Mouse (Mus musculus): ENCODE measurements around the gene Gnl3. TPM values are rescaled to one million over a fixed set of nuclear protein-coding genes. Genes with fewer than 3 reads are reported as not detected.

The Gnl3 gene
- 10 to 100 TPM; 48.8 to 54.1 TPM for total RNA-seq (2021)
- long read RNA-seq, experiment 1, transcript Gnl3-201 (15 exons, 1,947 nt) = major isoform, 8 of 19 reads
- long read RNA-seq, experiment 1, partial matches to known transcripts = 0 of 19 reads
- long read RNA-seq, experiment 1, other reads (novel, unspliced or antisense) = 10 of 19 reads
- long read RNA-seq, experiment 2, transcript Gnl3-201 (15 exons, 1,947 nt) = major isoform, 15 of 18 reads
- long read RNA-seq, experiment 2, partial matches to known transcripts = 0 of 18 reads
- long read RNA-seq, experiment 2, other reads (novel, unspliced or antisense) = 3 of 18 reads

DNA sequence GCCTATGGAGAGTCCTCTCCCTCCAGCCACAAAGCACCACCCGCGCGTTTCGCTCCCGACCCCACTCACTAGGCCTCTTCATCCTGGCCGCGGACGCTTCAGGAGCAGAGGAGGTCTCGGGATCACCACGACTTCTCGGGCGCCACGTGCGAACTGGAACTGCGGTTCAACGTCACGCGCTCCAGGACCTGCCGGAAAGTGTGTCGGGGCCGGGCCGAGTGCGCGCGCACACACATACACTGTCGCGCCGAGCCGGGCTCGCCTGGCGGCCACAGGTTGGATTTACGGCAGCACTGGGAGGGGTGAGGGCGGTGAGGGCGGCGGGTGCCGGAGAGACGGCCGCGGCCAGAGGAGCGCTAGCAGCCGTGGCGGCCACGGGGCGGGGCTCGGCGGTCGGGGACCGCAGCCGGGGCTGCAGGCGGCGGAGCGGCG, at the start of gene Gnl3, which contains the start of gene Pbrm1:
TSS of gene Gnl3 (minus strand) at position 293 of the 432 bp plus-strand sequence.
TSS of gene Pbrm1 (plus strand) at position 279 of the 432 bp plus-strand sequence.
- Histone ChIP-seq H3K4me3 (peak within 1 kb of the TSS; percentile 94), H3K27ac (peak within 1 kb of the TSS; percentile 89)
- TF ChIP-seq CTCF (conservative IDR thresholded peaks at IDR 0.05) = peak; percentile 53
- peak; percentile 95 to 96 for DNase-seq (ENCODE audit: low spot score in 2 of 2)

- Histone ChIP-seq H3K27ac (no peak overlapping the region), H3K4me3 (no peak overlapping the region)
- TF ChIP-seq CTCF (conservative IDR thresholded peaks at IDR 0.05) = peak; percentile 72
- DNase-seq (ENCODE audit: low spot score in 2 of 2) = no peak
Observed at GRCm38 (mm10) chr14:31062277-31062676, 43.3 kb upstream of the Gnl3 start.

DNA sequence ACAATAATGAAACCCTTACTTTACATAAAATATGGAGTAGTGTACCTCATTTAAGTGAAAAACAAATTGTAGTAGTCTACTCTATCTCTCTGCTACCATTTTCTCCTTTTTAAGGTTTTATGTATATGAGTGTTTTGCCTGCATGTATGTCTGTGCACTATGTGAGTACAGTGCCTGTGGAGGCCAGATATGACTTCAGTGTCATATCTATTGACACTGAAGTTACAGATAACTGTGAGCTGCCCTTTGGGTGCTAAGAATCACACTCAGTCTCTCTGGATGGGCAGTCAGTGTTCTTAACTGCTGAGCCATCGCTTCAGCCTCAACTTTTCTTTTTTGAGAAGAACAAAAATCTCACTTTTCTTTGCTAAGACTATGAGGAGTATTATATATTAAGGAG, 26.9 kb upstream of the Gnl3 start:
- TF ChIP-seq CTCF (conservative IDR thresholded peaks at IDR 0.05) = no peak
- H3K27ac ChIP-seq = no peak overlapping the region
- H3K4me3 ChIP-seq = no peak overlapping the region
- no peak for DNase-seq (ENCODE audit: low spot score in 2 of 2)

DNA sequence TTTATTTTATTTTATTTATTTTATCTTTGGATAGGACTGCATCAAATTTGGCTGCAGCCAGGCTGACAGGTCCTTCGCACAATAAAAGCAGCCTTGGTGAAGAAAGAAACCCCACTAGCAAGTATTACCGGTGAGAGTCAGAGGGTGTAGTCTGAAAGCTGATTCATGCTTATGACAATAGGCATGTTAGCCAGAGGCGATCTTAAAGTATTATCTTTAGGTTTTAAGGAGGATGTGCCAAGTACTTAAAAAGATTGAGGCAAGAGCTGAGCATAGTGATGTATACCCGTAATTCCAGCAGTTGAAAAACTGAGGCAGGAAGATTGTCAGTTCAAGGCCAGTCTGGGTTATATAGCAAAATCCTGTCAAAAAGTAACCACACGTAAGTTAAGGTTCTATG, 26.3 kb upstream of the Gnl3 start:
- no peak for TF ChIP-seq CTCF (conservative IDR thresholded peaks at IDR 0.05)
- Histone ChIP-seq H3K4me3 (no peak overlapping the region), H3K27ac (no peak overlapping the region)
- no peak for DNase-seq (ENCODE audit: low spot score in 2 of 2)

- H3K27ac ChIP-seq = no peak overlapping the region
- peak; percentile 63 for TF ChIP-seq CTCF (conservative IDR thresholded peaks at IDR 0.05)
- H3K4me3 ChIP-seq = no peak overlapping the region
- DNase-seq (ENCODE audit: low spot score in 2 of 2) = no peak
Observed at GRCm38 (mm10) chr14:31025785-31026184, 6.8 kb upstream of the Gnl3 start.

GRCm38 (mm10) chr14:31022579-31022978, 3.6 kb upstream of the Gnl3 start:
- no peak overlapping the region for H3K4me3 ChIP-seq
- TF ChIP-seq CTCF (conservative IDR thresholded peaks at IDR 0.05) = no peak
- DNase-seq (ENCODE audit: low spot score in 2 of 2) = no peak
- H3K27ac ChIP-seq = no peak overlapping the region

DNA sequence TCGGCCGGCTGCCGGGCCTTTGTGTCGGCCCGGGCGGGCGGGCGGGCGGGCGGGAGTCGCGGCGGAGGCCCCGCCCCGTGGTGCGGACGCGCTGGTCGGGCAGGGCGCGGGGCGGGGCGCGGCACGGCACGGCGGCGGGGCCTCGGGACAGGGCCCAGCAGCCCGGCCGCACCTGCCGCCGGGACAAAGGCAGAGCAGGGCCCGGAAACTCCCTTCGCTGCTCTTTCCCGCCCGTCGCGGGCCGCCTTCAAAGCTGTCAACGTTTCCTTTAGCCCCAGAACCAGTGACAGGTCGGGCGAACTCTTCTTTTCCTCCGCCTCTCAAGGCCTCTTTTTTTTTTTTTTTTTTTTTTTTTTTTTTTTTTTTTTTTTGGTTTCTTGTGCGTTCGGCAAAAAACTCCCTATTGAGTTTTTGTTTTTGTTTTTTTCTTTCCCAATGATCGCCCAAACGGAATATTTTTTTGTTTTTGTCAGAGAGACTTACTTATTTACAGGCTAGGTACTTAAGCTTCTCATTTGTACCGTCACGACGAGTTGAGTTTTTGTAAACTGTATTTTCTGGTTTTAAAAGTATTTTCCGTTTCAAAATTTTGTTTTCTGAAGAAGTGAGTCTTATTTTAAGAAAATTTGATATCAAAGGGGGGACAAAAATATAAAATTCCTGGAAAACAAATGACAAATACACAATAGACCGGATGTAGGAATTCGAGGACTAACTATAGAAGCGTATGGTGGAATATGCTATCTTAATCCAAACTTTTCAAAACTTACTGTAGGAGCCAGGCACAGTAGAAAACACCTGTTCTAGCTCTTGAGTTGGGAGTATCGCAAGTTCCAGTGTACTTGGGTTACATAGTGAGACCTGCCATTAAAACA, 616 bp upstream of the Gnl3 start:
- Histone ChIP-seq H3K4me3 (peak overlapping the region; percentile 72), H3K27ac (peak overlapping the region; percentile 86)
- peak; percentile 26 to 47 for DNase-seq (ENCODE audit: low spot score in 2 of 2)
- no peak for TF ChIP-seq CTCF (conservative IDR thresholded peaks at IDR 0.05)

DNA sequence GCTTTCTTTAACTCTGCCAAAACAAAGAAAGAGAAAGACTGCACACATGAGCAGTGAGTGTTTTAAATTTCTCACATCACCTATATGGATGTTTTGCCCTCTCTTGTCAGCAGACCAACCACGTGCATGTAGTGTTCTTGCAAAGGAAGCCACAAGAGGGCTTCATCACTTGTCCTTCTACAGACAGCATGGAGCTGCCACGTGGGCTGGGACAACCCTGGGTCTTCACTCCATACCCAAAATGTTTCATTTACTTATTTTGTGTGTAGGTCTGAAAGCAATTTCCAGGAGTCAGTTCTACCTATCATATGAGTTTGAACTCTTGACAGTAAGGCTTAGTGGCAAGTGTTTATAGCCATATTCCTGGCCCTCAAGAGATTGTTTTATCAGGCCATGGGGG, 1.1 kb downstream of the Gnl3 start:
- Histone ChIP-seq H3K27ac (peak overlapping the region; percentile 89), H3K4me3 (peak overlapping the region; percentile 94)
- TF ChIP-seq CTCF (conservative IDR thresholded peaks at IDR 0.05) = peak; percentile 59
- DNase-seq (ENCODE audit: low spot score in 2 of 2) = no peak

- TF ChIP-seq CTCF (conservative IDR thresholded peaks at IDR 0.05) = no peak
- no peak for DNase-seq (ENCODE audit: low spot score in 2 of 2)
- H3K4me3 ChIP-seq = no peak overlapping the region
Observed at GRCm38 (mm10) chr14:31016063-31016462, 2.9 kb downstream of the Gnl3 start.

GRCm38 (mm10) chr14:31013928-31014327, 5.0 kb downstream of the Gnl3 start:
- Histone ChIP-seq H3K4me3 (no peak overlapping the region), H3K27ac (no peak overlapping the region)
- DNase-seq (ENCODE audit: low spot score in 2 of 2) = no peak
- no peak for TF ChIP-seq CTCF (conservative IDR thresholded peaks at IDR 0.05)

More at GRCm38 (mm10) chr14:31016063-31016462, 2.9 kb downstream of the Gnl3 start:
- no peak overlapping the region for H3K27ac ChIP-seq

DNA sequence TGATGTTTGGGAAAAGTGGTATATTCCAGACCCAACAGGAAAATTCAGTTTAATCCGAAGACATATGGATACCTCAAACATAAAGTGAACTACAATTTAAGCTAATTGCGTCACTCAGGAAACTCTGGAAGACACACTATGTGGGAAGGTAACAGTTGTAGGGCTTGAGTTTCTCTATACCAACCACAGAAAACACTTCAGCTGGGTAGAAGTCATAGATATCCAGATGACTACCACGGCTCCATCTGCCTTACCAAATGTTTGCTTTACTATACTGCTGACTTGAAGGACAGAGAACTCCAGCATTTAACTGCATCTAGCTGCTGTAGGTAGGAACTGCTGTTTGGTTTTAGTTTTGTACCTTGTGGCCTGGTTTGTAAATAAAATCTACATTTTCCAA, 7.4 kb downstream of the Gnl3 start:
- no peak for TF ChIP-seq CTCF (conservative IDR thresholded peaks at IDR 0.05)
- no peak overlapping the region for H3K4me3 ChIP-seq
- H3K27ac ChIP-seq = no peak overlapping the region
- DNase-seq (ENCODE audit: low spot score in 2 of 2) = peak in 1 of 2 experiments; percentile 23

GRCm38 (mm10) chr14:31006779-31007178, 12.2 kb downstream of the Gnl3 start:
- no peak for DNase-seq (ENCODE audit: low spot score in 2 of 2)
- TF ChIP-seq CTCF (conservative IDR thresholded peaks at IDR 0.05) = no peak
- H3K27ac ChIP-seq = no peak overlapping the region
- H3K4me3 ChIP-seq = no peak overlapping the region

DNA sequence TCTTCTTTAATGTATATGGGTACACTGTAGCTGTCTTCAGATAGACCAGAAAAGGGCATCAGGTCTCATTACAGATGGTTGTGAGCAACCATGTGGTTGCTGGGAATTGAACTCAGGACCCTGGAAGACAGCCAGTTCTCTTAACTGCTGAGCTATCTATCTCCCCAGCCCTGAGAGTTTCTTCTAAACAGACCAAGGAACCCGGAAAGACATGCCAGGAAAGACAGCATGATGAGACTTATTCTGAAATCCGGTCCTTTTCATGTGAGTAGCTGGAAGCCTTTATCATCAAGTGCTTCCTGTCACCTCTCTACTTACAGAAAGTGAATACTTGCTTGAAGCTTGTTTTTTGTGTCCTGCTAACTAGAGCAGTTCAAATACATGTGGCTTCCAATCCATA, 14.4 kb downstream of the Gnl3 start:
- H3K27ac ChIP-seq = no peak overlapping the region
- no peak for TF ChIP-seq CTCF (conservative IDR thresholded peaks at IDR 0.05)
- H3K4me3 ChIP-seq = no peak overlapping the region
- no peak for DNase-seq (ENCODE audit: low spot score in 2 of 2)

All from layer of hippocampus, adult 2 months (tissue).